Mouse (Mus musculus) embryo, embryonic 10 days (tissue): Measurements from ENCODE around the gene Lat.
"Not testable (repeated sequence)": the region's sequence is repeated elsewhere in the genome, so short reads cannot be mapped to it uniquely, and the experiment has no call there.

Source experiments
- DNase-seq: peaks from one replicate; pipeline ENCODE4 v3.0.0-alpha.2; 2015; ENCODE audit warnings: low spot score

Gene Lat

GRCm38 (mm10) chr7:126332691-126333090 lies 36.7 kb downstream of the Lat start:
- DNase-seq: no peak

GRCm38 (mm10) chr7:126330693-126331092 lies 38.7 kb downstream of the Lat start:
- DNase-seq: no peak

DNA sequence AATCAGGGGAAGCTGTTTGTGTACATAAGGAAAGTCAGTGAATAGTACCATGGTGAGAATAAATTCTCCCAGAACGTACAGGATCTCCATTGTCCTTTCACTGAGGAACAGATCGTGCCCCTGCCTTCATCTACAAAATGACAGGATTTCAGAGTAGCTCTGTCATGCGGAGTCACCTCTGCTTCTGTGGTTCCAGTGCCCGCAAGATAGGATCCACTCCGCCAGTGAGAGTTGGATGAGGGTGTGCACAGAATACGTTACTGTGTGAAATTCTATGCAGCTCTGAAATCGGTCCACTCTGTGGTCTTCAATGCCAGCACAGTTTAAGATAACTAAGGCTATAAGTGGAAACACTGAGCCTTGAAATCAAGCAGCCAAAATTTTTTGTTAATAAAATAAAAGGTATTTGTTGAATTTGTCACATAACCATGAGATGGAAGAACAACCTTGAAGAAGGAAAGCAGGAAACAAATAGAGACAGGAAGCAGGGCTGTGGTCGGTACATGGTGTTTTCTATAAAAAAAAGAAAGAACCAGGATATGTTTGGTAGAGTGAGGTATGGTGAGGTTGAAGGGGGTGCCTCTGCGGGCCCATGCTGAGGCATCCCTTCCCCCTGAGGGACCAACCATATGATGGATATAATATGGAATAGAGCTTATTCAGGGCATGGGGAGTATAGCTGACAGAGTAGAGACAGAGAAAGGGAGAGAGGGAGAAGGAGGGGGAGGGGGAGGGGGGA lies 39.3 kb downstream of the Lat start:
- DNase-seq: no peak

DNA sequence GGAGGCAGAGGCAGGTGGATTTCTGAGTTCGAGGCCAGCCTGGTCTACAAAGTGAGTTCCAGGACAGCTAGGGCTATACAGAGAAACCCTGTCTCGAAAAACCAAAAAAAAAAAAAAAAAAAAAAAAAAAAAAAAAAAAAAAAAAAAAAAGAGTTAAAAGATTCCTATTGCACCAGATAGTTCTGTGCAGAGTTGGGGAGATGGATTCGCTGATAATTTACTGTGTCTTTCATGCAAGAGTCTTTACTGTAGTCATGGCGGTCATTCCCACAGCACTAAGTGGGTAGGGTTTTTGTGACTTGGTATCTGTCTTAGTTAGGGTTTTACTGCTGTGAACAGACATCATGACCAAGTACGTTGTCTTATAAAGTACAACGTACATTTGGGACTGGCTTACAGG lies 40.5 kb downstream of the Lat start:
- not testable (repeated sequence) for DNase-seq

DNA sequence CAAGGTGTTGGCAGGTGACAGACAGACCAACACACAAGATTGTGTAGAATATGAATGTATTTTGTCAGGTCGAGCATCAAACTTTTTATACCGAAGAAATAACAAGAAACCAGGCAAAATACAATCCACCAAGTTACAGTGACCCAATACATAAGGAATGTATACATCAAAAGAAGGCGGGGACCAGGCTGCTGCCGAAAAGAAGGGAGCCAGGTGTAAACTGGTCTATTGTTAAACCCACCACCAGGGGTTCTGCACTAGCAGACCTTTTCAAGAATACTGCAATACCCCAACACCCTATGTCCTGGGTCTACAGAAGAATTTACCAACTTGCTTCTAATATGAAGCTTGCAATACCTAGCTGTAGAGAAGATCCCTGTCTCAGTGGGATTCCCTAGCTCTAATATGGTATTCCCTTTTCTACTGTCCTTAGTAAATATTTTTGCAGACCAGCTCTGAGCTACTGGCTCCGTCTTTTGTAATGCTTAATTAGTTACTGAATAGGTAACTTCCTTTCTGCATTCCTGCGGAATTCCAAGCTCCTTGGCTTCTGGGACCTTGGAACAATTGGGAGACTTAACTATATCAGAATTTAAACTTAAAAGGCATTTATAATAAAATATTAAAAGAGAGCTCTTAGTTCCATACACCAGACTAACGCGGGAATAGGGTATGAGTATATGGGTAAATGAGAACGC lies 43.6 kb downstream of the Lat start:
- DNase-seq: not testable (repeated sequence)

DNA sequence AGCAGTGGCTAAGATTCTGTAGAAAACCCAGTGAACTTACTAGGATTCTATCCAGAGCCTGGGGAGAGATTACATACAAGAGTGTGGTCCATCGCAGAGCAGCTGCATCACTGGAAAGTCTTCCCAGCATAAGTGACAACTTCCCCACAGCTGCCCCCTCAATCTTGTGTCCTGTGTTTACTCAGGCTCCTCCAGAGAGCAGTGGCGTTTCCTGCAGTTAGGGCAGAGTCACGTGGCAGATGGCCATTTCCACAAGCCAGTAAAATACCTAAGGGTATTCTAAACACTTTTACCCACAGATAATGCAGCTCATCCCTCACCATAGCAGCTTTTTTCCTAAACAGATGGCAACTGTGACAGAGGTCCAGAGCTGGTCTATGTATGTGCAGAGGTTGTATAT lies 44.6 kb downstream of the Lat start:
- DNase-seq: peak; percentile 36

DNA sequence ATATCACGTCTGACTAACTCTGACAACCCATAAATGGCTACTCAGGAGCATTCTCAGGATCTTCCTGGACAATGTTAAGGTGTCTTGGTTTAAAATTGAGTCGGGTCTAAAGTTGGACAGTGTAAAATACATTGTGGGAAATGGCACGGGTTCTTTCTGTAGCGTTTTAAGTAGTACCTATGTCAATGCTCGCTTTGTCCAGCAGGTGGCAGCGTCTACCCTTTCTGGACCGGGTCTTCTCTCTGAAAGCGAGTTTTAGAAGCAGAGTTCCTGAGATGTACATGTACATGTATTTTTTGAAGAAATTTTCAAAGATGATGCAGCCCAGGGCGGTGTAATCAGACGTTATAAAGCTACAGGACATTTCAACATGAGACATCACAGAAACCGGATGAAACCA lies 45.6 kb downstream of the Lat start:
- DNase-seq: peak; percentile 90

- DNase-seq: no peak
Measured at GRCm38 (mm10) chr7:126314273-126314672, 55.1 kb downstream of the Lat start.
